21 mouse cellular contexts compared by ENCODE assay signal in genomic region chr5:75193107-75193506, GRCm38 (mm10). TPM values are rescaled to one million over a fixed set of nuclear protein-coding genes. Genes with fewer than 3 reads are reported as not detected.
"Had no signal": no experiment of that assay in that cellular context is flagged by ENCODE, and none has a peak within 500 bp of the region (broad histone marks: within the 10 kb centered on the region; RNA-seq: fewer than 3 reads in every experiment).

No protein-coding gene starts in this region.

- DNase-seq: heart, postnatal 14 days; heart, postnatal 36 days; heart, postnatal 4 days; kidney, adult 11 months; kidney, adult 18-20 months; kidney, adult 2 months; kidney, adult 8-10 months; kidney, adult 9 months; kidney, postnatal 10 days; kidney, postnatal 14 days; kidney, postnatal 25 days; kidney, postnatal 36 days; kidney, postnatal 4 days; layer of hippocampus, adult 9-11 months; layer of hippocampus, postnatal 36 days had no signal

- ATAC-seq: hindbrain, embryonic 16.5 days; hindbrain, postnatal 0 days; inflammation-experienced regulatory T-cells, adult 6 months; intestine, embryonic 15.5 days; intestine, embryonic 16.5 days; intestine, postnatal 0 days had no signal

RNA-seq across cellular contexts. Expression of gene Pdgfra, which starts 41.0 kb away (rescaled TPM):
- polyA plus RNA-seq: inflammation-experienced regulatory T-cells, adult 6 months had no signal
